Mouse (Mus musculus) midbrain, postnatal 0 days (tissue): Measurements from ENCODE around the gene Slf2. TPM values are rescaled to one million over a fixed set of nuclear protein-coding genes. Genes with fewer than 3 reads are reported as not detected.
A peak's percentile ranks its signal among the peaks of the same experiment; 100 is the strongest.

Experiments used
- ATAC-seq: fragments of 200-750 bp; cut with Nextera tagmentation; 2 replicates; pipeline ENCODE4 v1.8.0; 2017; ENCODE audit warnings: moderate number of reproducible peaks, mild to moderate bottlenecking, moderate TSS enrichment, moderate library complexity; ENCODE audit not compliant: low FRiP score
- DNase-seq: peaks from one replicate; pipeline ENCODE4 v3.0.0-alpha.2; 2015; ENCODE audit warnings: low spot score
- H3K27ac ChIP-seq: fragments of 300-500 bp; sonication (generic); 2 replicates; pipeline ENCODE4 v1.5.1; 2014; ENCODE audit warnings: low read depth, mild to moderate bottlenecking, low read length, mixed read lengths
- H3K27me3 ChIP-seq: fragments of 300-500 bp; sonication (generic); 2 replicates; pipeline ENCODE4 v1.6.1; 2014; ENCODE audit warnings: low read length, control low read depth, mixed read lengths; ENCODE audit not compliant: insufficient read depth
- H3K36me3 ChIP-seq: fragments of 300-500 bp; sonication (generic); 2 replicates; pipeline ENCODE4 v1.6.1; 2014; ENCODE audit warnings: low read length, control low read depth, mixed read lengths; ENCODE audit not compliant: insufficient read depth
- H3K4me1 ChIP-seq: fragments of 300-500 bp; sonication (generic); 2 replicates; pipeline ENCODE4 v1.6.1; 2014; ENCODE audit warnings: mild to moderate bottlenecking, control low read depth, antibody characterized with exemption, low read length, mixed read lengths; ENCODE audit not compliant: insufficient read depth
- H3K4me2 ChIP-seq: fragments of 300-500 bp; sonication (generic); 2 replicates; pipeline ENCODE4 v1.6.1; 2014; ENCODE audit warnings: low read depth, mild to moderate bottlenecking, low read length, mixed read lengths; ENCODE audit not compliant: poor library complexity, severe bottlenecking
- H3K4me3 ChIP-seq: fragments of 300-500 bp; sonication (generic); 2 replicates; pipeline ENCODE4 v1.5.1; 2014; ENCODE audit warnings: low read depth, mild to moderate bottlenecking, low read length, moderate library complexity
- H3K9ac ChIP-seq: fragments of 300-500 bp; sonication (generic); replicated peaks from 2 replicates; pipeline ENCODE4 v1.6.1; 2014; ENCODE audit warnings: mild to moderate bottlenecking, low read length, moderate library complexity, mixed read lengths; ENCODE audit not compliant: poor library complexity, severe bottlenecking
- H3K9me3 ChIP-seq: fragments of 300-500 bp; sonication (generic); 2 replicates; pipeline ENCODE4 v1.6.1; 2016; ENCODE audit warnings: low read length, control low read depth
- CTCF ChIP-seq: IDR thresholded peaks from 2 replicates; pipeline ENCODE4 v1.5.1; 2016; ENCODE audit warnings: antibody characterized with exemption, mild to moderate bottlenecking
- WGBS: fragments of 180-500 bp; shearing (Covaris S2); extraction: QIAGEN DNeasy Blood & Tissue Kit; methylation state at CpG from one replicate; pipeline ENCODE4 v1.1.7; 2014; 5-methylcytosine and 5-hydroxymethylcytosine counted together
- polyA plus RNA-seq: library from polyadenylated mRNA; unstranded; fragments of >200 nt; fragmentation: Nextera tagmentation; extraction: Ambion mirVana; gene quantifications from 2 replicates; pipeline ENCODE4 v1.2.1, GENCODE M21; 2015
- total RNA-seq: library from RNA; depleted of rRNA; stranded (reverse); fragments of >200 nt; gene quantifications from 2 replicates; pipeline ENCODE4 v1.2.3, GENCODE M21; 2014

Slf2 gene
- total and polyA plus RNA-seq, 2 experiments from 2014 or later, result 22.6 to 26.8 TPM

DNA sequence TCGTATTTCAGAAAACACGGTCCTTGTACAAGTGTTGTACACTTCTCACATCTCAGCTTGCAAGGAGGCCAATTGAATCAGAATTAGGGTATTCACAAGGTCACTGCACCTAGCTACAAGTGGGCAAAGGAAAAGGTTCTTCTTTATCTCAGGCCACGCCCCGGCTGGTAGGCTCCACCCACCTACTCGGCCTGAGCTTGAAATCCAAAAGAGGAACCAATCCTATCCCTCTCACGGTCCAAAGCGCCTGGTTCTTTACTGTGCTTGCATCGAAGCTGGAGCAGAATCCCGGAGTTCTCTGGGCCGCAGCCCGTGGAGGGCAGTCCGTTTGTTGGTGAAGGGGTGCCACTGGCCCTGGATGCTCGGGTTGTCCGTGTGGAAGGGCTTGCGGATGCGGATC, 74.5 kb downstream of the Slf2 start, which contains the start of gene Twnk:
TSS of gene Twnk (plus strand) at position 220 of the 400 bp plus-strand sequence.
- peaks cover 11% of the 10 kb centered on the region; the same call in 1 of the 2 replicates for H3K4me1 ChIP-seq
- ATAC-seq, result no peak
- no peak for TF ChIP-seq CTCF
- peak within 1 kb of the TSS; percentile 68 for H3K4me3 ChIP-seq
- DNase-seq, result peak; percentile 50
- H3K36me3 ChIP-seq, result peaks cover 38% of the 10 kb centered on the region
- H3K9me3 ChIP-seq, result no peaks in the 10 kb centered on the region
- no peaks in the 10 kb centered on the region for H3K27me3 ChIP-seq
- 9% methylated on average over 16 of the region's 16 CpGs for WGBS
- peak within 1 kb of the TSS; percentile 75 for H3K9ac ChIP-seq
- H3K4me2 ChIP-seq, result peak within 1 kb of the TSS; percentile 89
- H3K27ac ChIP-seq, result peak within 1 kb of the TSS; percentile 63

DNA sequence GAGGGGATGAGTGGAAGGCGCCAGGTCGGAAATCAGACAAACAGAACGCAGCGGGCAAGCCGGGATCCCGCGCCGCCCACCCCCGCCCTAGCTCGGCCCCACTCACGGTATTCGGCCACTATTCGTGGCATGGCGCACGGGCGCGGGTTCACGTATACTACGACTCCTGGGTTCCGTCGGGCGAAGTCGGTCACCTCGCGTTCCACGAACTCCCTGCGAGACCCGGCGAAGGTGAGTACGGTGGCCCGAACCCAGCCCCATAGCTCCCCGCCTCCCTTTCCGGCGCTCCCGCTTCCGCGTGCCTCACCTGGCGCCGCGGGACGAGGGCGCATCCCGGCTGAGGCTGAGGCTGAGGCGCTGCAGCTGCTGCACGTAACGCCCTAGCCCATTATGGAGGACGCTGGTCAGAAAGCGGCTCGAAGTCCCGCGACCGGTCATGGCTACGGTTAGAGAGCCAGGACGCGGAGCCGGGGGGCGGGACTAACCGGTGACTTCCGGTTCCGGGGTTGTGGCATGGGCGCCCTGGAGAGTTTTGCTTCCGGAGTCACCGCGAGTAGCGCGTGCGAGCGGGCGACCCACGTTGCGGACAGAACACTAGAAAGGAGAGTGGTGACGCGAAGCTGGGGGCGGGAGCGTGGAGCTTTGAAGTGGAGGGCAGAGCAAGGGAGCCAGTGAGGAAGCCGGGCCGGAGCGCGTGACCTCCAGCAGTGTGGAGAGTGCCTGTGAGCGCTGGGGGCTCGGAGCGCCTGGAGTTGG, 75.2 kb downstream of the Slf2 start, which contains the start of gene Mrpl43:
TSS of gene Mrpl43 (minus strand) at position 486 of the 756 bp plus-strand sequence.
- Histone ChIP-seq H3K27ac (peak within 1 kb of the TSS; percentile 63), H3K36me3 (peaks cover 37% of the 10 kb centered on the region), H3K9me3 (no peaks in the 10 kb centered on the region), H3K4me1 (peaks cover 11% of the 10 kb centered on the region; the same call in 1 of the 2 replicates), H3K4me2 (peak within 1 kb of the TSS; percentile 89), H3K4me3 (peak within 1 kb of the TSS; percentile 68), H3K27me3 (no peaks in the 10 kb centered on the region), H3K9ac (peak within 1 kb of the TSS; percentile 75)
- TF ChIP-seq CTCF, result no peak
- DNase-seq, result peak; percentile 95
- under 1% methylated on average over 75 of the region's 82 CpGs for WGBS
- peak; percentile 92 for ATAC-seq

DNA sequence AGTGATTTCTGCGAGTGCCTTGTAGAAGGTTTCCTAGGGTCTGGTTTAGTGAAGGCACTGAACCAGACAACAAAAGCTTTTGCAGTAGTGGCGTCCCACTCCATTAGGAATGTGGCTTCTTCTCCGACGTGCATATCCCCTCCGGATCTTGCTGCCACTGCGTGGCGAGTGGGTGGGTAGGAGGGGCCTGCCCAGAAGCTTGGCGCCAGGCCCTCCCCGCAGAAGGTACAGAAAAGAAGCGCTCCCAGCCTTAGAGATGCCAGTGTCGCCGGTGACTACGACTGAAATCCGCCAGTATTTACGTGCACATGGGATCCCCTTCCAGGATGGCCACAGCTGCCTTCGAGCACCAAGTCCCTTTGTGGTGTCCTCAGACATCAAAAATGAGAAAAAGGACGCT, 76.1 kb downstream of the Slf2 start:
- WGBS, result 47% methylated on average over 17 of the region's 17 CpGs
- peak overlapping the region; percentile 68 for H3K4me3 ChIP-seq
- DNase-seq, result no peak

DNA sequence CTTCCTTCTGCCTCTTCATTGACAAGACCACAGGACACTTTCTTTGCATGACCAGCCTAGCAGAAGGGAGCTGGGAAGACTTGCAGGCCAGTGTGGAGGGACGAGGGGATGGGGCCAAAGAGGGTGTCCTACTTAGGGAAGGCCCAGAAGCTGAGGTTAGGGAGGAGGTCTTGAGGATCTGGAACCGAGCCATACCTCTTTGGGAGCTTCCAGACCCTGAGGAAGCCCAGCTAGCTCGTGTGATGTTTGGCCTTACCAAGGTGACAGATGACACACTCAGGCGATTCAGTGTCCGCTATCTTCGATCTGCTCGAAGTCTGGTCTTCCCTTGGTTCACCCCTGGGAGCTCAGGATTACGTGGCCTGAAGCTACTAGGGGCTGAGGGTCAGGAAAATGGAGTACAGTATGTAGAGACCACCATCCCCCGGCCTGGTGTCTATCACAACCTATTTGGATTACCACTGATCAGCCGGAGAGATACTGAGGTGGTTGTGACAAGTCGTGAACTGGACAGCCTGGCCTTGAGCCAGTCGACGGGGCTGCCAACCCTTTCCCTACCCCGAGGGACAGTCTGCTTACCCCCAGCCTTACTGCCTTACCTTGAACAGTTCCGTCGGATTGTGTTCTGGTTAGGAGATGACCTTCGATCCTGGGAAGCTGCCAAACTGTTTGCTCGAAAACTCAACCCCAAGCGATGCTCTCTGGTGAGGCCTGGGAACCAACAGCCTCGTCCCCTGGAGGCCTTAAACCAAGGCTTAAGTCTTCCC, 76.7 kb downstream of the Slf2 start:
- Histone ChIP-seq H3K36me3 (peaks cover 25% of the 10 kb centered on the region), H3K9me3 (no peaks in the 10 kb centered on the region), H3K27ac (no peak overlapping the region), H3K27me3 (no peaks in the 10 kb centered on the region), H3K9ac (peak overlapping the region; percentile 75), H3K4me1 (peaks cover 11% of the 10 kb centered on the region; the same call in 1 of the 2 replicates), H3K4me3 (peak overlapping the region; percentile 68; the same call in 1 of the 2 replicates), H3K4me2 (peak overlapping the region; percentile 89)
- ATAC-seq (no peak), DNase-seq (no peak)
- no peak for TF ChIP-seq CTCF
- WGBS, result 93% methylated on average over 20 of the region's 20 CpGs

More for the DNA sequence above, 76.1 kb downstream of the Slf2 start:
- Histone ChIP-seq H3K36me3 (peaks cover 29% of the 10 kb centered on the region), H3K9me3 (no peaks in the 10 kb centered on the region), H3K27me3 (no peaks in the 10 kb centered on the region), H3K4me2 (peak overlapping the region; percentile 89), H3K27ac (peak overlapping the region; percentile 63), H3K4me1 (peaks cover 11% of the 10 kb centered on the region; the same call in 1 of the 2 replicates), H3K9ac (peak overlapping the region; percentile 75)
- TF ChIP-seq CTCF, result no peak
- no peak for ATAC-seq

DNA sequence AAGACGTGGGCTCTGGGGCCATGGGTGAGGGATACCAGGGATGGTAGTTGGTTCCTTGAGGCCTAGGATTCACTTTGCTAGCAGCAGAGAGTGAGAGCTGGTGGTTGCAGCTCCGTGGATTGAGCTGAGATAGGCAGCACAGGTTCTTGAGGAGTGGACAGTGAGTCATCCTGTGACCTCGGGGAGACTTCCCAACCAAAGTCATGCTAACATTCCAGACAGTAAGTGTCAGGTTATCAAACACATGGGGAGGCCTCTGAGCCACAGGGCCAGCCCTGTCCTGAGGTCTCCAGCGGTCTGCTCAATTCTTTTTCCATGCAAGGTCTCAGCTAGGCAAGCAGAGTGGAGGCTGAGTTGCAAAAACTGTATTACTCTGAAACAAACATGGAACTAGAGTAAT, 79.7 kb downstream of the Slf2 start:
- no peaks in the 10 kb centered on the region for H3K27me3 ChIP-seq
- H3K4me1 ChIP-seq, result peaks cover 17% of the 10 kb centered on the region
- H3K27ac ChIP-seq, result no peak overlapping the region
- no peak overlapping the region for H3K9ac ChIP-seq
- peaks cover 14% of the 10 kb centered on the region for H3K36me3 ChIP-seq
- ATAC-seq (no peak), DNase-seq (no peak)
- H3K9me3 ChIP-seq, result no peaks in the 10 kb centered on the region
- H3K4me3 ChIP-seq, result no peak overlapping the region
- WGBS, result 92% methylated on average over 4 of the region's 4 CpGs
- no peak for TF ChIP-seq CTCF
- no peak overlapping the region for H3K4me2 ChIP-seq
